Mouse (Mus musculus): ENCODE results near the gene Nectin2. TPM values are rescaled to one million over a fixed set of nuclear protein-coding genes. Genes with fewer than 3 reads are reported as not detected.

Gene Nectin2
- polyA plus RNA-seq, 1 experiment from 2014 or later, result 87.0 TPM

- peaks cover 3% of the 10 kb centered on the region; the same call in 1 of the 2 replicates for H3K27me3 ChIP-seq (ENCODE audit: control insufficient read depth, insufficient read depth, low read length)
- H3K9me3 ChIP-seq (replicated peaks; ENCODE audit: control insufficient read depth, low read length), result no peaks in the 10 kb centered on the region
- H3K4me1 ChIP-seq (ENCODE audit: control insufficient read depth, insufficient read depth, low read length), result no peaks in the 10 kb centered on the region
- no peaks in the 10 kb centered on the region for H3K36me3 ChIP-seq (ENCODE audit: control insufficient read depth, insufficient read depth, low read length)
- ATAC-seq (replicated peaks; ENCODE audit: insufficient number of reproducible peaks, low FRiP score, low TSS enrichment), result no peak
- no peak overlapping the region for H3K27ac ChIP-seq (ENCODE audit: low read depth, low read length)
- H3K4me3 ChIP-seq (ENCODE audit: low read depth, low read length), result no peak overlapping the region
- no peak overlapping the region for H3K4me2 ChIP-seq
- H3K9ac ChIP-seq (ENCODE audit: low read depth, low read length), result no peak overlapping the region
- WGBS (ENCODE audit: insufficient replicate concordance), result 42% methylated on average over 12 of the region's 12 CpGs
Measured at GRCm38 (mm10) chr7:19785874-19786458, 35.7 kb upstream of the Nectin2 start.

DNA sequence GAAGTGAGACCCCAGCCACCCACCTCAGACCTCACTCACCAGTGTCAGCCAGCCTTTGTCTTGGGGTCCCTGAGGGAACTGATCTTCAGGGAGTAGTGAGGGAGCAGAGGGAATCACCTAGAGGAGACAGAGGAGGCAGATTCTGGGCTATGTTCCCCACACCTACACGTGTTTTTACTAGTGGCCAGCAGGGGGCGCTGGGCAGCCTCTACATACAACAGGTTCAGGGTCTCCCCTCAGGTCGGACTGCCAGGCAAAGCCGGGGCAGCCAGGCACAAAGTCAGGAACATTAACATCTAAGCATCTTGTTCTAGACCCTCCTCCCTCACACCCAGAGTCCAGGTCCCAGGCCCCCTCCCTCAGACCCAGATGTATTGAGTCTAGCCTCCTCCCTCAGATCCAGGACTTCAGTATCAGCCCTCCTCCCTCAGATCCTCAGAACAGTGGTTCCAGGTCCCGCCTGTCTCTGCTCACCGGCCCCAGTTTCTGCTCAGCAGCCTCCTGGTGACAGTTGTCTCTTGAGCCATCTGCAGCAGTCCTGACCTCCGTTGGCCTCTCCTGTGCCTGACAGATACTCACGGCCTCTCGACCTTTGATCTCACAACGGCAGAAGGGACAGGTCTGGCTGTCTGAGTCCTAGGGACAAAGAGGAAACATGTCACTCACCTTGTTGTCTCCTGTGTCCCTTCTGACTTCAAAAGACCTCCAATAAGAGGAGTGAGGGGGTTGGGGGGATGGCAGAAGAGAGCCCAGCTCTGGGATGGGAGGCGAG is 34.7 kb upstream of the Nectin2 start:
- Histone ChIP-seq H3K4me1 (ENCODE audit: control insufficient read depth, insufficient read depth, low read length) (no peaks in the 10 kb centered on the region), H3K27me3 (ENCODE audit: control insufficient read depth, insufficient read depth, low read length) (no peaks in the 10 kb centered on the region), H3K9ac (ENCODE audit: low read depth, low read length) (no peak overlapping the region), H3K4me3 (ENCODE audit: low read depth, low read length) (no peak overlapping the region), H3K9me3 (replicated peaks; ENCODE audit: control insufficient read depth, low read length) (no peaks in the 10 kb centered on the region), H3K36me3 (ENCODE audit: control insufficient read depth, insufficient read depth, low read length) (no peaks in the 10 kb centered on the region), H3K27ac (ENCODE audit: low read depth, low read length) (no peak overlapping the region), H3K4me2 (no peak overlapping the region)
- no peak for ATAC-seq (replicated peaks; ENCODE audit: insufficient number of reproducible peaks, low FRiP score, low TSS enrichment)
- WGBS (ENCODE audit: insufficient replicate concordance), result 21% methylated on average over 11 of the region's 11 CpGs

- 74% methylated on average over 8 of the region's 8 CpGs for WGBS (ENCODE audit: insufficient replicate concordance)
- H3K27me3 ChIP-seq (ENCODE audit: control insufficient read depth, insufficient read depth, low read length), result no peaks in the 10 kb centered on the region
- H3K9ac ChIP-seq (ENCODE audit: low read depth, low read length), result no peak overlapping the region
- 0 out of 2 replicates have a peak, but pooled peaks cover 2% of the 10 kb centered on the region for H3K9me3 ChIP-seq (replicated peaks; ENCODE audit: control insufficient read depth, low read length)
- no peak overlapping the region for H3K4me3 ChIP-seq (ENCODE audit: low read depth, low read length)
- H3K36me3 ChIP-seq (ENCODE audit: control insufficient read depth, insufficient read depth, low read length), result no peaks in the 10 kb centered on the region
- H3K4me2 ChIP-seq, result no peak overlapping the region
- H3K27ac ChIP-seq (ENCODE audit: low read depth, low read length), result no peak overlapping the region
- no peak for ATAC-seq (replicated peaks; ENCODE audit: insufficient number of reproducible peaks, low FRiP score, low TSS enrichment)
- H3K4me1 ChIP-seq (ENCODE audit: control insufficient read depth, insufficient read depth, low read length), result no peaks in the 10 kb centered on the region
Measured at GRCm38 (mm10) chr7:19783630-19784029, 33.3 kb upstream of the Nectin2 start.

DNA sequence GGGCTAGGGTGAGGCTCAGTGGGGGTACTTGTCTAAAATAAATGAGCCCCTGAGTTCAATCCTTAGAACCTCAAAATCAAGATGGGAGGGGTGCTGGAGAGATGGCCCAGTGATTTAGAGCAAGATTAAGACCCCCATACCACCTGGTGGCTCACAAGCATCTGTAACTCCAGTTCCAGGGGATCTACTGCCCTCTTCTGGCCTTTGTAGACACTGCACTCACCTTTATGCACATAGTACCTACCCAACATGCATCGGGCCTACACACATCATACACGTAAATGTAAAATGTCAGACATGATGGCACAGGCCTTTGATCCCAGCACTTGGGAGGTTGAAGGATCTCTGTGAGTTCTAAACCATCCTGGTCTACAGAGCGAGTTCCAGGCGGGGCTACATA is 32.4 kb upstream of the Nectin2 start:
- 79% methylated on average over 4 of the region's 4 CpGs for WGBS (ENCODE audit: insufficient replicate concordance)
- Histone ChIP-seq H3K4me2 (no peak overlapping the region), H3K36me3 (ENCODE audit: control insufficient read depth, insufficient read depth, low read length) (no peaks in the 10 kb centered on the region), H3K9ac (ENCODE audit: low read depth, low read length) (no peak overlapping the region), H3K4me3 (ENCODE audit: low read depth, low read length) (no peak overlapping the region), H3K27ac (ENCODE audit: low read depth, low read length) (no peak overlapping the region), H3K4me1 (ENCODE audit: control insufficient read depth, insufficient read depth, low read length) (no peaks in the 10 kb centered on the region), H3K27me3 (ENCODE audit: control insufficient read depth, insufficient read depth, low read length) (no peaks in the 10 kb centered on the region), H3K9me3 (replicated peaks; ENCODE audit: control insufficient read depth, low read length) (0 out of 2 replicates have a peak, but pooled peaks cover 2% of the 10 kb centered on the region)
- ATAC-seq (replicated peaks; ENCODE audit: insufficient number of reproducible peaks, low FRiP score, low TSS enrichment), result no peak

DNA sequence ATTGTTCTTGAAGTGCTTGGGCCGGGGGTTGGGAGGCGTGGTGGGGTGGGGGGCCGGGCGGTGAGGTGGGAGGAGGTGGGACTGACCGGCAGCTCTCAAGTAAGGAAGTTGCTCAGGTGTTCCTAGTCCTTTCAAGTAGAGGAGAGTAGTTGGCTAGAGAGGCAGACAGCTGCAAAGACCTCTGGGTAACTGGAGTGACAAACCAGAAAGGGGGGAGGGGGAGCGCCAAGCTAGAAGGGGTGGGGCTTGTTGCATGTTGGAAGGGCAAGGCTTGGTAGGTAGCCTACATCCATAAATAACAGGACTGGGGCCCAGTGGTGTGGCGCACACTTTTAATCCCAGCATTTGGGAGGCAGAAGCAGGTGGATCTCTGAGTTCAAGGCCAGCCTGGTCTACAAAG is 31.5 kb upstream of the Nectin2 start:
- no peak overlapping the region for H3K27ac ChIP-seq (ENCODE audit: low read depth, low read length)
- H3K4me1 ChIP-seq (ENCODE audit: control insufficient read depth, insufficient read depth, low read length), result no peaks in the 10 kb centered on the region
- 84% methylated on average over 7 of the region's 7 CpGs for WGBS (ENCODE audit: insufficient replicate concordance)
- no peak overlapping the region for H3K9ac ChIP-seq (ENCODE audit: low read depth, low read length)
- H3K27me3 ChIP-seq (ENCODE audit: control insufficient read depth, insufficient read depth, low read length), result no peaks in the 10 kb centered on the region
- no peak overlapping the region for H3K4me3 ChIP-seq (ENCODE audit: low read depth, low read length)
- no peaks in the 10 kb centered on the region for H3K36me3 ChIP-seq (ENCODE audit: control insufficient read depth, insufficient read depth, low read length)
- 0 out of 2 replicates have a peak, but pooled peaks cover 2% of the 10 kb centered on the region for H3K9me3 ChIP-seq (replicated peaks; ENCODE audit: control insufficient read depth, low read length)
- ATAC-seq (replicated peaks; ENCODE audit: insufficient number of reproducible peaks, low FRiP score, low TSS enrichment), result no peak
- H3K4me2 ChIP-seq, result no peak overlapping the region

DNA sequence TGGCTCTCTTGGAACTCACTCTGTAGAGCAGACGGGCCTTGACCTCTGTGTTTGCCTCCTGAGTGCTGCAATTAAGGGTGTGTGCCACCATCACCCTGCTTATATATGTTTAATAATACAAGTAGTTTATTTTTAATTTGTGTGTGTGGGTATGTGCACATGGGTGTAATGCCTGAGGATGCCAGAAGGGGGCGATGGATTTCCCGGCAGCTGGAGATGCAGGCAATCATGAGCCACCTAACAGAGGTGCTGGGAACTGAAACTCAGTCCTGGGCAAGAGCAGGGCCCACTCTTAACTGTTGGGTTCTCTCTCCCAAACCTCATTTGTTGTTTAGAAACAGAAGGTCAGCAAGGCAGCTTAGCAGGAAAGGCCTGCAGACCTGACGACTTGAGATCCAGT is 29.6 kb upstream of the Nectin2 start:
- Histone ChIP-seq H3K4me1 (ENCODE audit: control insufficient read depth, insufficient read depth, low read length) (no peaks in the 10 kb centered on the region), H3K36me3 (ENCODE audit: control insufficient read depth, insufficient read depth, low read length) (no peaks in the 10 kb centered on the region), H3K4me3 (ENCODE audit: low read depth, low read length) (no peak overlapping the region), H3K27me3 (ENCODE audit: control insufficient read depth, insufficient read depth, low read length) (no peaks in the 10 kb centered on the region), H3K27ac (ENCODE audit: low read depth, low read length) (no peak overlapping the region), H3K4me2 (no peak overlapping the region), H3K9ac (ENCODE audit: low read depth, low read length) (no peak overlapping the region), H3K9me3 (replicated peaks; ENCODE audit: control insufficient read depth, low read length) (0 out of 2 replicates have a peak, but pooled peaks cover 2% of the 10 kb centered on the region)
- no peak for ATAC-seq (replicated peaks; ENCODE audit: insufficient number of reproducible peaks, low FRiP score, low TSS enrichment)
- WGBS (ENCODE audit: insufficient replicate concordance), result 76% methylated on average over 4 of the region's 4 CpGs

DNA sequence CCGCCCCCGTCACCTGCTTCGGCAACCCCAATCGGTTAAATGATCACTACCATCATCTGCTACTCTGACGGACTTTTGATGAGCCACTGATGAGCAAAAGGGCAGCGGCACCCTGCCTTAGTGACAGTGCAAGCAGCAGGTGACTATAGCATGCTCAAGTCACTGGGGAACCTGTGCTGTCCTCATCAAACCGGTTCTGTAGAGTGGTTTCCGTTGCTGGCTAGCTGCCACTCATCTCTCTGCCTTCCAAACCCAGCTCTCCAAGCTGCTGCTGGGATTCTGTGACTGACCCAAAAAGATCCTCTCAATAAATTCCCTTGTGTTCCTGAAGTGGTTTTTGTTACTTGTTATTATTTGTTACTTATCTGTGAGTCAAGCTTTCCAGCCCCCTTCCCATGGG is 28.4 kb upstream of the Nectin2 start:
- Histone ChIP-seq H3K27me3 (ENCODE audit: control insufficient read depth, insufficient read depth, low read length) (no peaks in the 10 kb centered on the region), H3K4me2 (no peak overlapping the region), H3K4me3 (ENCODE audit: low read depth, low read length) (no peak overlapping the region), H3K9me3 (replicated peaks; ENCODE audit: control insufficient read depth, low read length) (0 out of 2 replicates have a peak, but pooled peaks cover 2% of the 10 kb centered on the region), H3K4me1 (ENCODE audit: control insufficient read depth, insufficient read depth, low read length) (no peaks in the 10 kb centered on the region), H3K27ac (ENCODE audit: low read depth, low read length) (no peak overlapping the region), H3K36me3 (ENCODE audit: control insufficient read depth, insufficient read depth, low read length) (no peaks in the 10 kb centered on the region), H3K9ac (ENCODE audit: low read depth, low read length) (no peak overlapping the region)
- WGBS (ENCODE audit: insufficient replicate concordance), result 85% methylated on average over 8 of the region's 8 CpGs
- ATAC-seq (replicated peaks; ENCODE audit: insufficient number of reproducible peaks, low FRiP score, low TSS enrichment), result no peak

- no peak for ATAC-seq (replicated peaks; ENCODE audit: insufficient number of reproducible peaks, low FRiP score, low TSS enrichment)
Measured at GRCm38 (mm10) chr7:19777049-19777723, 26.9 kb upstream of the Nectin2 start.

More at GRCm38 (mm10) chr7:19777049-19777723, 26.9 kb upstream of the Nectin2 start:
- no peaks in the 10 kb centered on the region for H3K36me3 ChIP-seq (ENCODE audit: control insufficient read depth, insufficient read depth, low read length)
- WGBS (ENCODE audit: insufficient replicate concordance), result 82% methylated on average over 11 of the region's 11 CpGs
- no peak overlapping the region for H3K27ac ChIP-seq (ENCODE audit: low read depth, low read length)
- H3K9ac ChIP-seq (ENCODE audit: low read depth, low read length), result no peak overlapping the region
- no peaks in the 10 kb centered on the region for H3K27me3 ChIP-seq (ENCODE audit: control insufficient read depth, insufficient read depth, low read length)
- H3K9me3 ChIP-seq (replicated peaks; ENCODE audit: control insufficient read depth, low read length), result 0 out of 2 replicates have a peak, but pooled peaks cover 2% of the 10 kb centered on the region
- no peak overlapping the region for H3K4me2 ChIP-seq
- H3K4me1 ChIP-seq (ENCODE audit: control insufficient read depth, insufficient read depth, low read length), result no peaks in the 10 kb centered on the region
- no peak overlapping the region for H3K4me3 ChIP-seq (ENCODE audit: low read depth, low read length)
